Mouse (Mus musculus) intestine, embryonic 14.5 days (tissue): ENCODE results near the gene Slc35d1. TPM values are rescaled to one million over a fixed set of nuclear protein-coding genes. Genes with fewer than 3 reads are reported as not detected.
A peak's percentile ranks its signal among the peaks of the same experiment; 100 is the strongest.

Source experiments
- ATAC-seq: fragments of 200-750 bp; cut with Nextera tagmentation; replicated peaks from 2 replicates; pipeline ENCODE4 v1.8.0; 2017; ENCODE audit warnings: low read depth, moderate number of reproducible peaks, moderate TSS enrichment, moderate library complexity; ENCODE audit not compliant: low FRiP score, low TSS enrichment
- DNase-seq: peaks from one replicate; pipeline ENCODE4 v3.0.0-alpha.2; 2018; ENCODE audit warnings: low spot score
- H3K27ac ChIP-seq: fragments of 300-500 bp; sonication (generic); 2 replicates; pipeline ENCODE4 v1.5.1; 2014; ENCODE audit warnings: low read depth, mild to moderate bottlenecking, control low read depth
- H3K27me3 ChIP-seq: fragments of 300-500 bp; sonication (generic); replicated peaks from 2 replicates; pipeline ENCODE4 v1.6.1; 2014; ENCODE audit warnings: low read length, control low read depth; ENCODE audit not compliant: control insufficient read depth, insufficient read depth
- H3K36me3 ChIP-seq: fragments of 300-500 bp; sonication (generic); 2 replicates; pipeline ENCODE4 v1.6.1; 2014; ENCODE audit warnings: low read length, control low read depth; ENCODE audit not compliant: control insufficient read depth, insufficient read depth
- H3K4me1 ChIP-seq: fragments of 300-500 bp; sonication (generic); replicated peaks from 2 replicates; pipeline ENCODE4 v1.6.1; 2014; ENCODE audit warnings: low read length, control low read depth, mixed read lengths; ENCODE audit not compliant: control insufficient read depth, insufficient read depth
- H3K4me2 ChIP-seq: fragments of 300-500 bp; sonication (generic); 2 replicates; pipeline ENCODE4 v1.6.1; 2014; ENCODE audit warnings: low read length
- H3K4me3 ChIP-seq: fragments of 300-500 bp; sonication (generic); 2 replicates; pipeline ENCODE4 v1.5.1; 2014; ENCODE audit warnings: low read depth, low read length, control low read depth, mixed read lengths
- H3K9ac ChIP-seq: fragments of 300-500 bp; sonication (generic); 2 replicates; pipeline ENCODE4 v1.6.1; 2014; ENCODE audit warnings: mild to moderate bottlenecking, low read length
- H3K9me3 ChIP-seq: fragments of 300-500 bp; sonication (generic); 2 replicates; pipeline ENCODE4 v1.6.1; 2016; ENCODE audit warnings: low read length, control low read depth; ENCODE audit not compliant: control insufficient read depth
- WGBS: fragments of 180-500 bp; shearing (Covaris S2); extraction: QIAGEN DNeasy Blood & Tissue Kit; methylation state at CpG from one replicate; pipeline ENCODE4 v1.1.7; 2014; 5-methylcytosine and 5-hydroxymethylcytosine counted together
- polyA plus RNA-seq: library from polyadenylated mRNA; unstranded; fragments of >200 nt; fragmentation: Nextera tagmentation; extraction: Ambion mirVana; gene quantifications from 2 replicates; pipeline ENCODE4 v1.2.1, GENCODE M21; 2014

Slc35d1 gene
- polyA plus RNA-seq, 1 experiment from 2014 or later: 9.7 TPM

- DNase-seq: no peak
- no peak for ATAC-seq
- H3K4me2 ChIP-seq: no peak overlapping the region
- H3K4me1 ChIP-seq: no peaks in the 10 kb centered on the region
- H3K27me3 ChIP-seq: no peaks in the 10 kb centered on the region
- no peak overlapping the region for H3K4me3 ChIP-seq
- 89% methylated on average over 1 of the region's 1 CpGs for WGBS
- no peaks in the 10 kb centered on the region for H3K9me3 ChIP-seq
- peaks cover 48% of the 10 kb centered on the region for H3K36me3 ChIP-seq
- H3K9ac ChIP-seq: no peak overlapping the region
- H3K27ac ChIP-seq: no peak overlapping the region
These were observed 14.9 kb downstream of the Slc35d1 start for GRCm38 (mm10) chr4:103200046-103200445.

GRCm38 (mm10) chr4:103199086-103199485 is 15.9 kb downstream of the Slc35d1 start:
- ATAC-seq (no peak), DNase-seq (no peak)
- Histone ChIP-seq H3K4me2 (no peak overlapping the region), H3K36me3 (peaks cover 39% of the 10 kb centered on the region), H3K4me3 (no peak overlapping the region), H3K27me3 (no peaks in the 10 kb centered on the region), H3K9ac (no peak overlapping the region), H3K9me3 (no peaks in the 10 kb centered on the region), H3K4me1 (no peaks in the 10 kb centered on the region), H3K27ac (no peak overlapping the region)
- WGBS: 43% methylated on average over 4 of the region's 4 CpGs

GRCm38 (mm10) chr4:103197401-103197800 is 17.6 kb downstream of the Slc35d1 start:
- H3K36me3 ChIP-seq: peaks cover 52% of the 10 kb centered on the region
- no peaks in the 10 kb centered on the region for H3K27me3 ChIP-seq
- H3K27ac ChIP-seq: no peak overlapping the region
- no peak for DNase-seq
- no peaks in the 10 kb centered on the region for H3K4me1 ChIP-seq
- H3K9me3 ChIP-seq: no peaks in the 10 kb centered on the region
- H3K4me3 ChIP-seq: no peak overlapping the region
- H3K4me2 ChIP-seq: no peak overlapping the region
- ATAC-seq: no peak
- WGBS: 88% methylated on average over 8 of the region's 8 CpGs
- no peak overlapping the region for H3K9ac ChIP-seq

- 89% methylated on average over 2 of the region's 2 CpGs for WGBS
- H3K27ac ChIP-seq: no peak overlapping the region
- no peaks in the 10 kb centered on the region for H3K9me3 ChIP-seq
- H3K4me2 ChIP-seq: no peak overlapping the region
- ATAC-seq (no peak), DNase-seq (no peak)
- H3K9ac ChIP-seq: no peak overlapping the region
- no peaks in the 10 kb centered on the region for H3K27me3 ChIP-seq
- H3K4me3 ChIP-seq: no peak overlapping the region
- peaks cover 67% of the 10 kb centered on the region for H3K36me3 ChIP-seq
- no peaks in the 10 kb centered on the region for H3K4me1 ChIP-seq
These were observed 22.5 kb downstream of the Slc35d1 start for GRCm38 (mm10) chr4:103192421-103192820.

GRCm38 (mm10) chr4:103188786-103189640 is 26.0 kb downstream of the Slc35d1 start:
- H3K4me3 ChIP-seq: no peak overlapping the region
- H3K4me1 ChIP-seq: no peaks in the 10 kb centered on the region
- H3K4me2 ChIP-seq: no peak overlapping the region
- no peak overlapping the region for H3K27ac ChIP-seq
- 78% methylated on average over 8 of the region's 8 CpGs for WGBS
- peaks cover 62% of the 10 kb centered on the region for H3K36me3 ChIP-seq
- no peaks in the 10 kb centered on the region for H3K9me3 ChIP-seq
- ATAC-seq (no peak), DNase-seq (no peak)
- no peaks in the 10 kb centered on the region for H3K27me3 ChIP-seq
- H3K9ac ChIP-seq: no peak overlapping the region

GRCm38 (mm10) chr4:103180300-103180888 is 34.6 kb downstream of the Slc35d1 start:
- no peak overlapping the region for H3K9ac ChIP-seq
- no peaks in the 10 kb centered on the region for H3K27me3 ChIP-seq
- no peak overlapping the region for H3K27ac ChIP-seq
- H3K4me2 ChIP-seq: no peak overlapping the region
- H3K4me1 ChIP-seq: peaks cover 21% of the 10 kb centered on the region
- 77% methylated on average over 8 of the region's 8 CpGs for WGBS
- DNase-seq: no peak
- peaks cover 22% of the 10 kb centered on the region for H3K36me3 ChIP-seq
- H3K4me3 ChIP-seq: no peak overlapping the region
- ATAC-seq: no peak
- no peaks in the 10 kb centered on the region for H3K9me3 ChIP-seq

GRCm38 (mm10) chr4:103179581-103179980 is 35.4 kb downstream of the Slc35d1 start:
- no peak overlapping the region for H3K4me2 ChIP-seq

GRCm38 (mm10) chr4:103178635-103179318 is 36.2 kb downstream of the Slc35d1 start:
- Histone ChIP-seq H3K9ac (no peak overlapping the region), H3K27ac (peak overlapping the region; percentile 43), H3K36me3 (peaks cover 21% of the 10 kb centered on the region), H3K9me3 (no peaks in the 10 kb centered on the region), H3K27me3 (no peaks in the 10 kb centered on the region), H3K4me1 (peaks cover 21% of the 10 kb centered on the region), H3K4me2 (no peak overlapping the region), H3K4me3 (no peak overlapping the region)
- DNase-seq (peak; percentile 57), ATAC-seq (0 out of 2 replicates have a peak, but pooled peaks have one; percentile 34)
- 53% methylated on average over 7 of the region's 7 CpGs for WGBS

More at GRCm38 (mm10) chr4:103179581-103179980, 35.4 kb downstream of the Slc35d1 start:
- Histone ChIP-seq H3K4me3 (no peak overlapping the region), H3K9me3 (no peaks in the 10 kb centered on the region), H3K27ac (peak overlapping the region; percentile 6; the same call in 1 of the 2 replicates), H3K9ac (no peak overlapping the region), H3K27me3 (no peaks in the 10 kb centered on the region), H3K4me1 (peaks cover 21% of the 10 kb centered on the region), H3K36me3 (peaks cover 23% of the 10 kb centered on the region)
- ATAC-seq (no peak), DNase-seq (no peak)
- WGBS: 54% methylated on average over 3 of the region's 3 CpGs
